ENCODE assay signal across 19 mouse cellular contexts in genomic region chr11:23023155-23023554, GRCm38 (mm10). TPM values are rescaled to one million over a fixed set of nuclear protein-coding genes. Genes with fewer than 3 reads are reported as not detected.
"Had no signal": no experiment of that assay in that cellular context is flagged by ENCODE, and none has a peak within 500 bp of the region (broad histone marks: within the 10 kb centered on the region; RNA-seq: fewer than 3 reads in every experiment).

No protein-coding gene starts in this region.

- H3K9ac ChIP-seq: liver, embryonic 15.5 days; liver, postnatal 0 days; lung, embryonic 15.5 days; midbrain, embryonic 13.5 days; neural tube, embryonic 12.5 days; stomach, embryonic 15.5 days had no signal

- H3K36me3 ChIP-seq: liver, embryonic 15.5 days; lung, embryonic 15.5 days; midbrain, embryonic 10.5 days; midbrain, embryonic 13.5 days; neural tube, embryonic 12.5 days; stomach, embryonic 15.5 days had no signal

- H3K4me3 ChIP-seq: liver, embryonic 15.5 days; lung, embryonic 15.5 days; midbrain, embryonic 10.5 days; midbrain, embryonic 13.5 days; myocyte; neural tube, embryonic 12.5 days; stomach, embryonic 15.5 days had no signal

- H3K27me3 ChIP-seq: liver, embryonic 15.5 days; lung, embryonic 15.5 days; midbrain, embryonic 13.5 days; neural tube, embryonic 12.5 days; stomach, embryonic 15.5 days had no signal

- H3K27ac ChIP-seq: liver, embryonic 15.5 days; lung, embryonic 15.5 days; macrophage; midbrain, embryonic 10.5 days; midbrain, embryonic 13.5 days; neural tube, embryonic 12.5 days; stomach, embryonic 15.5 days; stomach, postnatal 0 days had no signal

- H3K9me3 ChIP-seq: liver, embryonic 15.5 days; lung, embryonic 15.5 days; stomach, embryonic 15.5 days had no signal

- DNase-seq: liver, postnatal 0 days; lung, adult 2 months; lung, postnatal 14 days; lung, postnatal 36 days; right cerebral cortex, postnatal 14 days; thymus, adult 2 months; thymus, postnatal 25 days; thymus, postnatal 4 days had no signal

- ATAC-seq: liver, postnatal 0 days; lung, postnatal 0 days; midbrain, embryonic 13.5 days; midbrain, embryonic 16.5 days had no signal

- H3K4me2 ChIP-seq: liver, embryonic 15.5 days; lung, embryonic 15.5 days; midbrain, embryonic 13.5 days; neural tube, embryonic 12.5 days; stomach, embryonic 15.5 days had no signal

- H3K4me1 ChIP-seq: liver, embryonic 15.5 days; lung, embryonic 15.5 days; midbrain, embryonic 13.5 days; neural tube, embryonic 12.5 days; stomach, embryonic 15.5 days had no signal

RNA-seq across cellular contexts. Expression of gene Gm28048, which starts 41.3 kb away (rescaled TPM):
- polyA plus RNA-seq: lung, adult 2 months; thymus, adult 2 months had no signal
